Mouse (Mus musculus) CH12F3 (cell line): ENCODE results near the gene Olfr678.
"Not testable (repeated sequence)": the region's sequence is repeated elsewhere in the genome, so short reads cannot be mapped to it uniquely, and the experiment has no call there.

ENCODE experiments used
- in situ Hi-C: fragments of 300-500 bp; cut with MboI; formaldehyde crosslinking; loops from 2 replicates; pipeline ENCODE4 v1.14.3; 2020; ENCODE audit warnings: low sequenced_read_pairs

The Olfr678 gene

GRCm38 (mm10) chr7:105064175-105064574 is at the start of gene Olfr678:
Olfr678 (plus strand) TSS chr7:105064475.
- in situ Hi-C loops = no loop called here

- in situ Hi-C loops = no loop called here
These were observed 41.7 kb upstream of the Olfr678 start for GRCm38 (mm10) chr7:105022530-105022929.

- in situ Hi-C loops = no loop called here
These were observed 35.9 kb upstream of the Olfr678 start, which contains the start of gene Olfr675 for GRCm38 (mm10) chr7:105028360-105028759. Olfr675 (minus strand) TSS chr7:105028460.

- in situ Hi-C loops = no loop called here
These were observed 31.9 kb upstream of the Olfr678 start, which contains the start of gene Olfr676 for GRCm38 (mm10) chr7:105032398-105032797. Olfr676 (plus strand) TSS chr7:105032698.

GRCm38 (mm10) chr7:105033836-105034235 is 30.4 kb upstream of the Olfr678 start:
- in situ Hi-C loops = not testable (repeated sequence)

GRCm38 (mm10) chr7:105058951-105059350 is 5.3 kb upstream of the Olfr678 start:
- in situ Hi-C loops = no loop called here

- in situ Hi-C loops = no loop called here
These were observed 16.6 kb downstream of the Olfr678 start, which contains the start of gene Olfr679 for GRCm38 (mm10) chr7:105080905-105081304. Olfr679 (plus strand) TSS chr7:105081205.

GRCm38 (mm10) chr7:105092717-105093116 is 28.4 kb downstream of the Olfr678 start, which contains the start of gene Olfr680-ps1:
Olfr680-ps1 (minus strand) TSS chr7:105092817.
- in situ Hi-C loops = not testable (repeated sequence)

GRCm38 (mm10) chr7:105116536-105116935 is 52.3 kb downstream of the Olfr678 start, which contains the start of gene Olfr681:
Olfr681 (plus strand) TSS chr7:105116836.
- in situ Hi-C loops = no loop called here
